Mouse (Mus musculus) heart, embryonic 11.5 days (tissue): ENCODE data around the gene Olfr304. TPM values are rescaled to one million over a fixed set of nuclear protein-coding genes. Genes with fewer than 3 reads are reported as not detected.
"Not testable (repeated sequence)": the region's sequence is repeated elsewhere in the genome, so short reads cannot be mapped to it uniquely, and the experiment has no call there.

Experiments used
- ATAC-seq: fragments of 200-750 bp; cut with Nextera tagmentation; replicated peaks from 2 replicates; pipeline ENCODE4 v1.8.0; 2017; ENCODE audit warnings: moderate library complexity; ENCODE audit not compliant: insufficient number of reproducible peaks, low FRiP score, low TSS enrichment
- H3K27ac ChIP-seq: fragments of 300-500 bp; sonication (generic); 2 replicates; pipeline ENCODE4 v1.5.1; 2014; ENCODE audit warnings: mild to moderate bottlenecking, low read depth, low read length
- H3K27me3 ChIP-seq: fragments of 300-500 bp; sonication (generic); 2 replicates; pipeline ENCODE4 v1.6.1; 2014; ENCODE audit warnings: mild to moderate bottlenecking, low read length, mixed read lengths; ENCODE audit not compliant: control insufficient read depth, insufficient read depth
- H3K36me3 ChIP-seq: fragments of 300-500 bp; sonication (generic); 2 replicates; pipeline ENCODE4 v1.6.1; 2014; ENCODE audit warnings: mild to moderate bottlenecking, low read length, moderate library complexity, mixed read lengths; ENCODE audit not compliant: control insufficient read depth, insufficient read depth
- H3K4me1 ChIP-seq: fragments of 300-500 bp; sonication (generic); 2 replicates; pipeline ENCODE4 v1.6.1; 2014; ENCODE audit warnings: low read length; ENCODE audit not compliant: control insufficient read depth, insufficient read depth
- H3K4me2 ChIP-seq: fragments of 300-500 bp; sonication (generic); 2 replicates; pipeline ENCODE4 v1.6.1; 2014; ENCODE audit warnings: mild to moderate bottlenecking, moderate library complexity
- H3K4me3 ChIP-seq: fragments of 300-500 bp; sonication (generic); 2 replicates; pipeline ENCODE4 v1.5.1; 2014; ENCODE audit warnings: low read depth, low read length
- H3K9ac ChIP-seq: fragments of 300-500 bp; sonication (generic); 2 replicates; pipeline ENCODE4 v1.6.1; 2014; ENCODE audit warnings: mild to moderate bottlenecking, low read depth, low read length, moderate library complexity
- H3K9me3 ChIP-seq: fragments of 300-500 bp; sonication (generic); replicated peaks from 2 replicates; pipeline ENCODE4 v1.6.1; 2016; ENCODE audit warnings: low read length; ENCODE audit not compliant: control insufficient read depth
- WGBS: fragments of 180-500 bp; shearing (Covaris S2); extraction: QIAGEN DNeasy Blood & Tissue Kit; methylation state at CpG from one replicate; pipeline ENCODE4 v1.1.7; 2014; ENCODE audit not compliant: insufficient replicate concordance; 5-methylcytosine and 5-hydroxymethylcytosine counted together
- polyA plus RNA-seq: library from polyadenylated mRNA; unstranded; fragments of >200 nt; fragmentation: Nextera tagmentation; extraction: Ambion mirVana; gene quantifications from 2 replicates; pipeline ENCODE4 v1.2.1, GENCODE M21; 2014

Olfr304 gene
- polyA plus RNA-seq: not detected in 2 replicates

DNA sequence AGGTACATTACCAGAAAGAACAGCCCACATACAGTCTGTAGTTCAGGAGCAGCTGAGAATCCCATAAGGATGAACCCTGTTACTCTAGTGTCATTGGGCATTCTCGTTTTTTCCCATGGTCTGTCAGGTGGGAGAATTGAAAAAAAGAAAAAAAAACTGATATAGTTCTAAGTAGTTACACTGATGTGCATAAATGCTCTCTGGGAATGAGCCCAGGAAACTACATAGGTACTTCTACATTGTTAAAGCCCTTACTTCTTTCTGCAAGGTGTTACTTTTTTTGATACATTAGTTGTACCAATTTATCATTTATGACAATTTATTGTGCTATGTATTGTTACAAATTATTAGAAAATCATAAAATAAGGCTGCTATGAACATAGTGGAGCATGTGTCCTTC, at the start of gene Olfr304:
TSS of gene Olfr304 (minus strand) at position 101 of the 400 bp plus-strand sequence.
- Histone ChIP-seq H3K9me3 (no peaks in the 10 kb centered on the region), H3K36me3 (no peaks in the 10 kb centered on the region), H3K27ac (no peak within 1 kb of the TSS), H3K27me3 (no peaks in the 10 kb centered on the region), H3K9ac (no peak within 1 kb of the TSS), H3K4me1 (no peaks in the 10 kb centered on the region), H3K4me3 (no peak within 1 kb of the TSS), H3K4me2 (no peak within 1 kb of the TSS)
- WGBS: 44% methylated on average over 1 of the region's 1 CpGs
- no peak for ATAC-seq

DNA sequence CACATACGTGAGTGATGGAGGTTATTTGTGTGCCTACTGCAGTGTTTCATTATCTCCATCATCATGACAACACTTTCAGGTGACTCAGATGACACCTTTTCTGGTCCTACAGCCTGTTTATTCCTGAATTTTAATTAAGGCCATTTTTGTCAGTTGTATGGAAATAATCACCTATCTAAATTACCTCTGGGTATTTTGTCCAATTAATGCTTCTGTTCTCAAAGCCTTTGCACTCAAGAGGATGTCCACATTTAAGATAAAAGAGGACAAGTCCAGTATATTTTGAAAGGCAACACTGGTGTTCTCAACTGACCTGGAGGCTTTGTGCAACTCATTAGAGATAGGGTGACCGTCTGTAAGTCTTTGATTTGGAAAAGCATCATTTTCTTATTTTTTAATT, 17.1 kb upstream of the Olfr304 start, which contains the start of gene Olfr301:
TSS of gene Olfr301 (plus strand) at position 301 of the 400 bp plus-strand sequence.
- Histone ChIP-seq H3K4me2 (no peak within 1 kb of the TSS), H3K9me3 (no peaks in the 10 kb centered on the region), H3K9ac (no peak within 1 kb of the TSS), H3K27ac (no peak within 1 kb of the TSS), H3K4me3 (no peak within 1 kb of the TSS), H3K27me3 (no peaks in the 10 kb centered on the region), H3K36me3 (no peaks in the 10 kb centered on the region), H3K4me1 (no peaks in the 10 kb centered on the region)
- ATAC-seq: no peak
- 77% methylated on average over 2 of the region's 2 CpGs for WGBS

- Histone ChIP-seq H3K4me1 (no peaks in the 10 kb centered on the region), H3K27me3 (no peaks in the 10 kb centered on the region), H3K9ac (no peak within 1 kb of the TSS), H3K27ac (no peak within 1 kb of the TSS), H3K4me3 (no peak within 1 kb of the TSS), H3K4me2 (no peak within 1 kb of the TSS), H3K9me3 (no peaks in the 10 kb centered on the region), H3K36me3 (no peaks in the 10 kb centered on the region)
- ATAC-seq: no peak
Observed at GRCm38 (mm10) chr7:86397689-86398088, 11.2 kb upstream of the Olfr304 start, which contains the start of gene Olfr303. Olfr303 (minus strand) TSS chr7:86397789.

- H3K4me1 ChIP-seq: no peaks in the 10 kb centered on the region
- H3K9ac ChIP-seq: no peak overlapping the region
- H3K36me3 ChIP-seq: no peaks in the 10 kb centered on the region
- no peak for ATAC-seq
- no peak overlapping the region for H3K4me3 ChIP-seq
- H3K27ac ChIP-seq: no peak overlapping the region
- H3K27me3 ChIP-seq: no peaks in the 10 kb centered on the region
- WGBS: 76% methylated on average over 3 of the region's 3 CpGs
- no peak overlapping the region for H3K4me2 ChIP-seq
- no peaks in the 10 kb centered on the region for H3K9me3 ChIP-seq
Observed at GRCm38 (mm10) chr7:86385769-86386168, 689 bp downstream of the Olfr304 start.

- ATAC-seq: no peak
- 71% methylated on average over 1 of the region's 1 CpGs for whole genome bisulfite sequencing
- H3K27me3 ChIP-seq: no peaks in the 10 kb centered on the region
- no peaks in the 10 kb centered on the region for H3K9me3 ChIP-seq
- H3K4me1 ChIP-seq: no peaks in the 10 kb centered on the region
- no peak within 1 kb of the TSS for H3K4me3 ChIP-seq
- no peak within 1 kb of the TSS for H3K27ac ChIP-seq
- H3K36me3 ChIP-seq: no peaks in the 10 kb centered on the region
- H3K4me2 ChIP-seq: no peak within 1 kb of the TSS
- H3K9ac ChIP-seq: no peak within 1 kb of the TSS
Observed at GRCm38 (mm10) chr7:86366828-86367227, 19.6 kb downstream of the Olfr304 start, which contains the start of gene Olfr305. Olfr305 (minus strand) TSS chr7:86366928.

DNA sequence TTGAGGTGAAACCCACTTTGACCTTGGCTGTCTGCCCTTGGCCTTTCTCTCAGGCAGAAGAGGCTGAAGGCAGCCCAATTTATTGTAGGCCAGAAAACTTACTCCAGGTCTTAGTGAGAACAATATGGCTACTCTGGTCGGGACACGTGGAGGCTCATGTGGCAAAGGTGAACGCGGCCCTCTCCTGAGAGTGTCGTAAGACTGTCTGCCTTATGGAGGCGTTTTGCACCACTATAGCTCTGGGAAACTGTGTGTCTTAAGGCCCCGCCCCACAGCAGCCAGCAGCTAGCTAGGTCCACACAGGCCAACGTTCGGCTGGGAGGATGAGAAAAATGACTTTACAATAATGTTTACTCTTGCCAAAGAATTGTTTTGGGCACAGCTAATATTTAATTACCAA, 40.2 kb downstream of the Olfr304 start:
- not testable (repeated sequence) for H3K36me3 ChIP-seq, H3K4me1 ChIP-seq, ATAC-seq, H3K9me3 ChIP-seq, H3K27me3 ChIP-seq, H3K9ac ChIP-seq, H3K4me2 ChIP-seq, H3K27ac ChIP-seq, H3K4me3 ChIP-seq
- WGBS: 89% methylated on average over 9 of the region's 9 CpGs

DNA sequence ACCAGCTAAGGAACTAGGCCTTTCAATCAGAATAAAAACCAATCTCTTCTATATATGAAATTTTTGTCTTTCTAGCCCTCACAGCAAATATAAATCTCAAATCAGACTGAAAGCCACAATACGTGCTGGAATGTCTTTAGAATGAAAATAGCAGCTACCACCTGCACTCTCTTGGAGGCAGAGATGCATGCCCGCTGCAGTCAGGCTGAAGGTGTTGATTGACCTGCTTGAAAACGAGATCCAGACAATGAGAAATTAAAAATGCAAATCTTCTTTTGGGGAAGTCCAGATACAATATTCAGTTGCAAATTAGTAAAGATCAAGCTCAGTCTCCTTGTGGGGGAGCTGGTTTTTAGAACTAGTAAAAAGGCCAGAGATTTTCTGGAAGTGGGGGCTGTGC, 42.2 kb downstream of the Olfr304 start:
- WGBS: 73% methylated on average over 3 of the region's 3 CpGs

DNA sequence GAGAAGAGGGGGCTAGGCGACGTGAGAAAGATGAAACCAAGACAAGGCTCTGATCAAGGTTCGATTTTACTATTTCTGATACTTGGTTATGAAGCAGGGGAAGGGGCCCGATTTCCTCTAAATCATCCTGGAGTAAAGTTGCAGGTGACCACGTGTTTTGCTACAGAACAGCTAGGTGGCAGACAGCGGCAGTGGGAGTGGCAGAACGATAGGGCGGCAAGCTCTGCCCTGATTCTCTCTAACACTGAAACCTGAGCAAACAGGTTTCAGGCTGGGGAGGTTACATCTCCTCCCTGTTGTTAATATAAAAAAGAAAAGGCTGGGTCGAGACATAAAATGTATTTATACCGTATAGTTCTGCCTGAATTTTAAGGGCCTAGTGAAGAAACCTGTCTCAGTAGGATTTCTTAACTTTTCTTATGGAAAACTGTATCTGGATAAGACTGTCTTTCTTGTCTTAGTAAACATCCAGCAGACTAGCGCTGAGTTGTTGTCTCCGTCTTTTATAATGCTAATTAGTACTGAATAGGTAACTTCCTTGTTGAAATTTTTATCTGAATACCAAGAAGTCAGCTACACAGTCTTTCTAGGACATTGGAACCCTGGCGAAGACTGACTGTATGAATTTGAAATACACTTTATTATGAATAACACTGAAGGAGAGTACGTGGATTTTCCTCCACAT, 43.4 kb downstream of the Olfr304 start:
- no peak for ATAC-seq

More for the DNA sequence above, 42.2 kb downstream of the Olfr304 start:
- ATAC-seq: no peak
- Histone ChIP-seq H3K27me3 (no peaks in the 10 kb centered on the region), H3K9ac (no peak overlapping the region), H3K27ac (no peak overlapping the region), H3K36me3 (no peaks in the 10 kb centered on the region), H3K4me1 (no peaks in the 10 kb centered on the region), H3K4me2 (no peak overlapping the region), H3K4me3 (no peak overlapping the region), H3K9me3 (no peaks in the 10 kb centered on the region; the same call in 1 of the 2 replicates)

GRCm38 (mm10) chr7:86337486-86337885, 49.0 kb downstream of the Olfr304 start, which contains the start of gene Olfr307:
Olfr307 (minus strand) TSS chr7:86337586.
- WGBS: 68% methylated on average over 1 of the region's 1 CpGs
- ATAC-seq: no peak
- Histone ChIP-seq H3K4me2 (no peak within 1 kb of the TSS), H3K27me3 (no peaks in the 10 kb centered on the region), H3K9me3 (no peaks in the 10 kb centered on the region), H3K27ac (no peak within 1 kb of the TSS), H3K4me1 (no peaks in the 10 kb centered on the region), H3K9ac (no peak within 1 kb of the TSS), H3K4me3 (no peak within 1 kb of the TSS), H3K36me3 (no peaks in the 10 kb centered on the region)

More for the DNA sequence above, 43.4 kb downstream of the Olfr304 start:
- no peaks in the 10 kb centered on the region for H3K27me3 ChIP-seq
- no peaks in the 10 kb centered on the region for H3K4me1 ChIP-seq
- no peaks in the 10 kb centered on the region for H3K36me3 ChIP-seq
- H3K27ac ChIP-seq: no peak overlapping the region
- no peak overlapping the region for H3K4me3 ChIP-seq
- H3K9me3 ChIP-seq: no peaks in the 10 kb centered on the region
- H3K9ac ChIP-seq: no peak overlapping the region
- no peak overlapping the region for H3K4me2 ChIP-seq
- WGBS: 69% methylated on average over 14 of the region's 14 CpGs
